Mouse (Mus musculus): ENCODE data around the gene Arhgef10l.
"Not testable (repeated sequence)": the region's sequence is repeated elsewhere in the genome, so short reads cannot be mapped to it uniquely, and the experiment has no call there.

Gene Arhgef10l

GRCm38 (mm10) chr4:140579149-140579548 is 86.7 kb downstream of the Arhgef10l start:
- no peak for DNase-seq (ENCODE audit: low read depth, low spot score)

GRCm38 (mm10) chr4:140576628-140577027 is 89.2 kb downstream of the Arhgef10l start:
- DNase-seq (ENCODE audit: low read depth, low spot score) = no peak

GRCm38 (mm10) chr4:140574863-140575262 is 90.9 kb downstream of the Arhgef10l start:
- DNase-seq (ENCODE audit: low read depth, low spot score) = not testable (repeated sequence)

- DNase-seq (ENCODE audit: low read depth, low spot score) = no peak
Observed at GRCm38 (mm10) chr4:140572376-140572775, 93.4 kb downstream of the Arhgef10l start.

- no peak for DNase-seq (ENCODE audit: low read depth, low spot score)
Observed at GRCm38 (mm10) chr4:140569394-140569793, 96.4 kb downstream of the Arhgef10l start.

- no peak for DNase-seq (ENCODE audit: low read depth, low spot score)
Observed at GRCm38 (mm10) chr4:140567911-140568480, 97.8 kb downstream of the Arhgef10l start.

- DNase-seq (ENCODE audit: low read depth, low spot score) = no peak
Observed at GRCm38 (mm10) chr4:140566785-140567184, 99.0 kb downstream of the Arhgef10l start.

- DNase-seq (ENCODE audit: low read depth, low spot score) = not testable (repeated sequence)
Observed at GRCm38 (mm10) chr4:140564459-140564858, 101.4 kb downstream of the Arhgef10l start.

- DNase-seq (ENCODE audit: low read depth, low spot score) = no peak
Observed at GRCm38 (mm10) chr4:140562461-140563178, 103.2 kb downstream of the Arhgef10l start.

- no peak for DNase-seq (ENCODE audit: low read depth, low spot score)
Observed at GRCm38 (mm10) chr4:140561744-140562143, 104.1 kb downstream of the Arhgef10l start.

- no peak for DNase-seq (ENCODE audit: low read depth, low spot score)
Observed at GRCm38 (mm10) chr4:140559862-140560261, 106.0 kb downstream of the Arhgef10l start.

GRCm38 (mm10) chr4:140558193-140558592 is 107.6 kb downstream of the Arhgef10l start:
- no peak for DNase-seq (ENCODE audit: low read depth, low spot score)

GRCm38 (mm10) chr4:140556561-140556960 is 109.3 kb downstream of the Arhgef10l start:
- DNase-seq (ENCODE audit: low read depth, low spot score) = no peak

- DNase-seq (ENCODE audit: low read depth, low spot score) = peak; percentile 54
Observed at GRCm38 (mm10) chr4:140555273-140555672, 110.5 kb downstream of the Arhgef10l start.

GRCm38 (mm10) chr4:140554552-140554951 is 111.3 kb downstream of the Arhgef10l start:
- no peak for DNase-seq (ENCODE audit: low read depth, low spot score)

GRCm38 (mm10) chr4:140551766-140552165 is 114.0 kb downstream of the Arhgef10l start:
- DNase-seq (ENCODE audit: low read depth, low spot score) = no peak

GRCm38 (mm10) chr4:140550670-140551069 is 115.1 kb downstream of the Arhgef10l start:
- DNase-seq (ENCODE audit: low read depth, low spot score) = no peak

GRCm38 (mm10) chr4:140549975-140550374 is 115.8 kb downstream of the Arhgef10l start:
- no peak for DNase-seq (ENCODE audit: low read depth, low spot score)

GRCm38 (mm10) chr4:140547488-140547887 is 118.3 kb downstream of the Arhgef10l start:
- peak; percentile 53 for DNase-seq (ENCODE audit: low read depth, low spot score)

GRCm38 (mm10) chr4:140539125-140539524 is 126.7 kb downstream of the Arhgef10l start:
- peak; percentile 35 for DNase-seq (ENCODE audit: low read depth, low spot score)

GRCm38 (mm10) chr4:140537561-140538021 is 128.2 kb downstream of the Arhgef10l start:
- no peak for DNase-seq (ENCODE audit: low read depth, low spot score)

- DNase-seq (ENCODE audit: low read depth, low spot score) = no peak
Observed at GRCm38 (mm10) chr4:140535323-140535722, 130.5 kb downstream of the Arhgef10l start.

GRCm38 (mm10) chr4:140532270-140532669 is 133.5 kb downstream of the Arhgef10l start:
- DNase-seq (ENCODE audit: low read depth, low spot score) = no peak

Data from embryo, embryonic 11.5 days (tissue).